ENCODE assay signal across 31 mouse cellular contexts in the genomic region with DNA sequence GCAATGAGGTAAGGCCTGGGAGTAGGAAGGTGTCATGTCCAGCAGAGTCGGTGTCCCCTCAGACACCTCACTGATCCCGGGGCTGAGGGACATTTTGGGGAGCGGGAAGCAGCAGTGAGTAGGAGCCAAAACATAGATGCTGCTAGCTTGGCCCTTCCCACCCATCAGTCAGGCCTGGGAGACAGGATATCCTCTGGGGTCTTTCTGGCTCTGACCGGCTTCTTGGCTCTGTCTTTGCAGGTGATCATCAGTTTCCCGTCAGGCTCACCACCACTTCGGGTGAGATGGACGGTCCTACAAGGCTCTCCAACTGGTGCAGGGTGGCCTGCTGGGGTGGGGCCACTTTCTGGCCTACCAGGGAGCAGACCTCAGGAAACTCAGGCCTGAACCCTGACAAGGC.
"Had no signal": no experiment of that assay in that cellular context is flagged by ENCODE, and none has a peak within 500 bp of the region (broad histone marks: within the 10 kb centered on the region; RNA-seq: fewer than 3 reads in every experiment).

No protein-coding gene starts in this region.

- H3K4me2 ChIP-seq: limb, embryonic 12.5 days; limb, embryonic 13.5 days; limb, embryonic 15.5 days; liver, embryonic 11.5 days; liver, embryonic 12.5 days; liver, embryonic 13.5 days; liver, embryonic 15.5 days; lung, embryonic 14.5 days; lung, embryonic 15.5 days; midbrain, embryonic 11.5 days; midbrain, embryonic 12.5 days; midbrain, embryonic 13.5 days; midbrain, embryonic 15.5 days; neural tube, embryonic 12.5 days had no signal

- H3K36me3 ChIP-seq: midbrain, embryonic 15.5 days; neural tube, embryonic 12.5 days had no signal

- H3K4me3 ChIP-seq: limb, embryonic 10.5 days; limb, embryonic 12.5 days; limb, embryonic 13.5 days; limb, embryonic 15.5 days; liver, embryonic 12.5 days; liver, embryonic 13.5 days; liver, embryonic 15.5 days; lung, embryonic 15.5 days; megakaryocyte, embryonic 14.5 days; midbrain, embryonic 10.5 days; midbrain, embryonic 12.5 days; midbrain, embryonic 13.5 days; midbrain, embryonic 15.5 days; myocyte; neural tube, embryonic 12.5 days had no signal

- H3K27me3 ChIP-seq: limb, embryonic 12.5 days; limb, embryonic 13.5 days; limb, embryonic 15.5 days; liver, embryonic 12.5 days; liver, embryonic 13.5 days; liver, embryonic 15.5 days; lung, embryonic 15.5 days; megakaryocyte, embryonic 14.5 days; midbrain, embryonic 12.5 days; midbrain, embryonic 13.5 days; midbrain, embryonic 15.5 days; neural tube, embryonic 12.5 days had no signal

- H3K4me1 ChIP-seq: midbrain, embryonic 12.5 days; midbrain, embryonic 13.5 days; midbrain, embryonic 15.5 days had no signal

- ATAC-seq: liver, embryonic 12.5 days; liver, postnatal 0 days; lung, postnatal 0 days; midbrain, embryonic 13.5 days; midbrain, embryonic 15.5 days; midbrain, embryonic 16.5 days had no signal

- DNase-seq: left cerebral cortex, postnatal 4 days; liver; liver, embryonic 13.5 days; liver, postnatal 0 days; lung, adult 18-20 months; lung, adult 2 months; lung, embryonic 14.5 days; lung, postnatal 10 days; lung, postnatal 14 days; lung, postnatal 36 days; midbrain, embryonic 14.5 days had no signal

- H3K27ac ChIP-seq: limb, embryonic 12.5 days; limb, embryonic 13.5 days; limb, embryonic 15.5 days; liver, embryonic 12.5 days; liver, embryonic 13.5 days; liver, embryonic 14.5 days; liver, embryonic 15.5 days; lung, embryonic 15.5 days; macrophage; midbrain, embryonic 10.5 days; midbrain, embryonic 12.5 days; midbrain, embryonic 13.5 days; midbrain, embryonic 15.5 days; neural tube, embryonic 12.5 days had no signal

- H3K9ac ChIP-seq: limb, embryonic 12.5 days; limb, embryonic 13.5 days; limb, embryonic 15.5 days; liver, embryonic 12.5 days; liver, embryonic 13.5 days; liver, embryonic 14.5 days; liver, embryonic 15.5 days; liver, postnatal 0 days; lung, embryonic 14.5 days; lung, embryonic 15.5 days; midbrain, embryonic 12.5 days; midbrain, embryonic 13.5 days; midbrain, embryonic 15.5 days; neural tube, embryonic 12.5 days had no signal

- H3K9me3 ChIP-seq: limb, embryonic 10.5 days; limb, embryonic 15.5 days; liver, embryonic 15.5 days; lung, embryonic 15.5 days; megakaryocyte, embryonic 14.5 days; midbrain, embryonic 10.5 days; midbrain, embryonic 12.5 days; midbrain, embryonic 13.5 days; midbrain, embryonic 15.5 days; neural tube, embryonic 12.5 days had no signal
